Mouse (Mus musculus) layer of hippocampus, postnatal 10 days (tissue): Measurements from ENCODE around the gene Olfr125. TPM values are rescaled to one million over a fixed set of nuclear protein-coding genes. Genes with fewer than 3 reads are reported as not detected.

ENCODE experiments used
- DNase-seq, 2 experiments: peaks; one replicate each; pipeline ENCODE4 v3.0.0; 2021; ENCODE audit warnings: low spot score in 2 of 2
- long read RNA-seq: library from polyadenylated mRNA; stranded (forward); transcript quantifications from one replicate; pipeline ENCODE4 v2.0.0, GENCODE M21; 2023
- total RNA-seq, 2 experiments: library from RNA; stranded (reverse); gene quantifications; 2 replicates each; pipeline ENCODE4 v1.2.3; 2021

Olfr125 gene
- total RNA-seq = not detected
- long read RNA-seq = 0 reads

- no peak for DNase-seq
These were observed at the start of gene Olfr125 for GRCm38 (mm10) chr17:37832649-37833048. Olfr125 (plus strand) TSS chr17:37832949.

GRCm38 (mm10) chr17:37793229-37793628 is 39.5 kb upstream of the Olfr125 start, which contains the start of gene Olfr123:
Olfr123 (plus strand) TSS chr17:37793529.
- DNase-seq = no peak

DNA sequence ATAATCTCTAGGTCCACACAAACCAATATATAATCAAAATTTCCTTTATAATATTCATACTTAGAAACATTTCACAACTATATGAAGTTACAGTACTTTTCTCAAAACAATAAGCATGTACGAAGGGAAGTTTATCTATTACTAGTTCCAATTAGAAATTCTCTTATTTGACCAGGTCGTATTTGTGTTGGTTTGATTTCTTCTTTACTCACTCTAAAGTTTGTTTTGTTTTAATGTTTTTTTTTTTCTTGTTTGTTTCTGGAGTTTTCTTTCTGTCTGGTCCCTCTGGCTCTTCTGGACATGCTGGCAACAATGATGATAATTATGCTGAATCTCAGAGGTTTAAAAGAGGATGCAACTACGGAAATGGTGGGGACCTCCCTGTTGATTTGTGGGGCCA is 33.2 kb upstream of the Olfr125 start, which contains the start of gene Olfr124:
Olfr124 (plus strand) TSS at position 301 of the 400 bp plus-strand sequence.
- DNase-seq = no peak

- DNase-seq = no peak
These were observed 14.4 kb downstream of the Olfr125 start, which contains the start of gene Olfr126 for GRCm38 (mm10) chr17:37847183-37847582. Olfr126 (plus strand) TSS chr17:37847483.

GRCm38 (mm10) chr17:37863901-37864300 is 31.2 kb downstream of the Olfr125 start:
- DNase-seq = no peak

GRCm38 (mm10) chr17:37869676-37870205 is 37.0 kb downstream of the Olfr125 start:
- no peak for DNase-seq

DNA sequence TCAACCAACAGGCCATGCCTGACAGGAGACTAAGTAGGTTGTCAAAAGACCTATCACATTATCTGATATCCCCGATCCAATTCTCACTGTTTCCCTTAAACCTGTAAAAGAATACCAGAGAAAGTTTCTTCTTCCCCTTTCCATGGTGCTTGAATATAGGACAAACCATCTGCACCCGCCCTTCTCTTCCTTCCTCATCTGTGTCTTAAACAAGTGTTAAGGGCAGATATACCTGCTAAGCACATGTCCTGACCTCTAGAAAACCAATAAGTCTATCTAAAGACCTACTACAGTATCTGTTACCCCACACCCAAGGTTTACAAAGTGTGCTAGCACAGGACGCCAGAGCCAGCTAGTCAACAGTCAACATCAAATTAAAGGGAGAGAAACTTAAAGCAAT is 41.1 kb downstream of the Olfr125 start:
- no peak for DNase-seq

Other genes with a start within 250 kb of the Olfr125 start
- not detected for gene Olfr114, start 240.2 kb upstream of the Olfr125 start, total RNA-seq
- not detected for gene Olfr115, start 205.8 kb upstream of the Olfr125 start, total RNA-seq
- not detected for gene Olfr116, start 205.8 kb upstream of the Olfr125 start, total RNA-seq
- gene Olfr117, start 169.2 kb upstream of the Olfr125 start, total RNA-seq = not detected
- gene Olfr118, start 166.0 kb upstream of the Olfr125 start, total RNA-seq = not detected
- gene Olfr119, start 136.4 kb upstream of the Olfr125 start, total RNA-seq = not detected
- not detected for gene Olfr120, start 111.1 kb upstream of the Olfr125 start, total RNA-seq
- not detected for gene Olfr121, start 84.1 kb upstream of the Olfr125 start, total RNA-seq
- gene Olfr122, start 64.3 kb upstream of the Olfr125 start, total RNA-seq = not detected
- gene Olfr123, start 39.4 kb upstream of the Olfr125 start, total RNA-seq = not detected
- not detected for gene Olfr124, start 33.1 kb upstream of the Olfr125 start, total RNA-seq
- not detected for gene Olfr126, start 14.5 kb downstream of the Olfr125 start, total RNA-seq
- gene Olfr127, start 67.5 kb downstream of the Olfr125 start, total RNA-seq = not detected
- gene Olfr128, start 87.6 kb downstream of the Olfr125 start, total RNA-seq = not detected
- gene Olfr761, start 120.1 kb downstream of the Olfr125 start, total RNA-seq = not detected
- gene Olfr129, start 227.1 kb downstream of the Olfr125 start, total RNA-seq = not detected
- not detected for gene Olfr130, start 231.0 kb downstream of the Olfr125 start, total RNA-seq